Mouse (Mus musculus) forebrain, embryonic 13.5 days (tissue): Measurements from ENCODE around the gene Tssc4. TPM values are rescaled to one million over a fixed set of nuclear protein-coding genes. Genes with fewer than 3 reads are reported as not detected.
A peak's percentile ranks its signal among the peaks of the same experiment; 100 is the strongest.

Experiments used
- ATAC-seq: fragments of 200-750 bp; cut with Nextera tagmentation; 2 replicates; pipeline ENCODE4 v1.8.0; 2017
- H3K27ac ChIP-seq: fragments of 300-500 bp; sonication (generic); 2 replicates; pipeline ENCODE4 v1.5.1; 2015; ENCODE audit warnings: inconsistent platforms, mild to moderate bottlenecking, moderate library complexity
- H3K27me3 ChIP-seq: fragments of 300-500 bp; sonication (generic); 2 replicates; pipeline ENCODE4 v1.6.1; 2015; ENCODE audit warnings: mild to moderate bottlenecking, inconsistent platforms
- H3K36me3 ChIP-seq: fragments of 300-500 bp; sonication (generic); 2 replicates; pipeline ENCODE4 v1.6.1; 2015; ENCODE audit warnings: mild to moderate bottlenecking, inconsistent platforms; ENCODE audit not compliant: poor library complexity, severe bottlenecking
- H3K4me1 ChIP-seq: fragments of 300-500 bp; sonication (generic); 2 replicates; pipeline ENCODE4 v1.6.1; 2015; ENCODE audit warnings: inconsistent platforms
- H3K4me2 ChIP-seq: fragments of 300-500 bp; sonication (generic); 2 replicates; pipeline ENCODE4 v1.6.1; 2015; ENCODE audit warnings: inconsistent platforms, mild to moderate bottlenecking, moderate library complexity
- H3K4me3 ChIP-seq: fragments of 300-500 bp; sonication (generic); 2 replicates; pipeline ENCODE4 v1.5.1; 2015; ENCODE audit warnings: mild to moderate bottlenecking, inconsistent platforms
- H3K9ac ChIP-seq: fragments of 300-500 bp; sonication (generic); 2 replicates; pipeline ENCODE4 v1.6.1; 2015; ENCODE audit warnings: mild to moderate bottlenecking, inconsistent platforms
- H3K9me3 ChIP-seq: fragments of 300-500 bp; sonication (generic); replicated peaks from 2 replicates; pipeline ENCODE4 v1.6.1; 2016; ENCODE audit warnings: inconsistent platforms
- WGBS: fragments of 180-500 bp; shearing (Covaris S2); methylation state at CpG from one replicate; pipeline ENCODE4 v1.1.7; 2015; 5-methylcytosine and 5-hydroxymethylcytosine counted together
- polyA plus RNA-seq: library from polyadenylated mRNA; unstranded; fragments of >200 nt; fragmentation: Nextera tagmentation; extraction: Ambion mirVana; gene quantifications from 2 replicates; pipeline ENCODE4 v1.2.1, GENCODE M21; 2015

Gene Tssc4
- polyA plus RNA-seq, 1 experiment from 2014 or later: 108 TPM

GRCm38 (mm10) chr7:143072605-143073004, 3.6 kb downstream of the Tssc4 start:
- no peak overlapping the region for H3K4me3 ChIP-seq
- 84% methylated on average over 5 of the region's 5 CpGs for whole genome bisulfite sequencing
- ATAC-seq: no peak
- no peak overlapping the region for H3K9ac ChIP-seq
- peaks cover 28% of the 10 kb centered on the region for H3K4me1 ChIP-seq
- H3K9me3 ChIP-seq: no peaks in the 10 kb centered on the region
- no peak overlapping the region for H3K4me2 ChIP-seq
- no peak overlapping the region for H3K27ac ChIP-seq
- peaks cover 5% of the 10 kb centered on the region; the same call in 1 of the 2 replicates for H3K36me3 ChIP-seq
- no peaks in the 10 kb centered on the region for H3K27me3 ChIP-seq

- no peak overlapping the region for H3K4me2 ChIP-seq
- peaks cover 23% of the 10 kb centered on the region for H3K4me1 ChIP-seq
- H3K9me3 ChIP-seq: no peaks in the 10 kb centered on the region
- no peak overlapping the region for H3K9ac ChIP-seq
- no peaks in the 10 kb centered on the region for H3K27me3 ChIP-seq
- H3K27ac ChIP-seq: no peak overlapping the region
- H3K4me3 ChIP-seq: no peak overlapping the region
- WGBS: 78% methylated on average over 1 of the region's 1 CpGs
- no peaks in the 10 kb centered on the region for H3K36me3 ChIP-seq
- ATAC-seq: no peak
Measured at GRCm38 (mm10) chr7:143073086-143073485, 4.0 kb downstream of the Tssc4 start.

- no peak overlapping the region for H3K4me2 ChIP-seq
- no peak overlapping the region for H3K4me3 ChIP-seq
- H3K27ac ChIP-seq: no peak overlapping the region
- 78% methylated on average over 5 of the region's 5 CpGs for WGBS
- peaks cover 9% of the 10 kb centered on the region for H3K4me1 ChIP-seq
- H3K27me3 ChIP-seq: no peaks in the 10 kb centered on the region
- H3K9me3 ChIP-seq: no peaks in the 10 kb centered on the region
- no peaks in the 10 kb centered on the region for H3K36me3 ChIP-seq
- H3K9ac ChIP-seq: no peak overlapping the region
- no peak for ATAC-seq
Measured at GRCm38 (mm10) chr7:143075394-143075793, 6.3 kb downstream of the Tssc4 start.

GRCm38 (mm10) chr7:143077351-143077750, 8.3 kb downstream of the Tssc4 start:
- H3K4me3 ChIP-seq: no peak overlapping the region
- H3K27ac ChIP-seq: no peak overlapping the region
- no peak overlapping the region for H3K9ac ChIP-seq
- no peak overlapping the region for H3K4me2 ChIP-seq
- WGBS: 90% methylated on average over 2 of the region's 2 CpGs
- ATAC-seq: no peak
- no peaks in the 10 kb centered on the region for H3K4me1 ChIP-seq
- H3K36me3 ChIP-seq: no peaks in the 10 kb centered on the region
- H3K9me3 ChIP-seq: no peaks in the 10 kb centered on the region
- no peaks in the 10 kb centered on the region for H3K27me3 ChIP-seq

GRCm38 (mm10) chr7:143082024-143082423, 13.0 kb downstream of the Tssc4 start:
- Histone ChIP-seq H3K27ac (no peak overlapping the region), H3K9me3 (no peaks in the 10 kb centered on the region), H3K36me3 (no peaks in the 10 kb centered on the region), H3K4me2 (no peak overlapping the region), H3K4me3 (no peak overlapping the region), H3K27me3 (0 out of 2 replicates have a peak, but pooled peaks cover 4% of the 10 kb centered on the region), H3K4me1 (peaks cover 3% of the 10 kb centered on the region; the same call in 1 of the 2 replicates), H3K9ac (no peak overlapping the region)
- 78% methylated on average over 6 of the region's 6 CpGs for WGBS
- ATAC-seq: no peak

- Histone ChIP-seq H3K4me2 (no peak overlapping the region), H3K4me1 (peaks cover 6% of the 10 kb centered on the region; the same call in 1 of the 2 replicates), H3K4me3 (no peak overlapping the region), H3K9me3 (no peaks in the 10 kb centered on the region), H3K9ac (no peak overlapping the region), H3K27me3 (0 out of 2 replicates have a peak, but pooled peaks cover 4% of the 10 kb centered on the region), H3K36me3 (no peaks in the 10 kb centered on the region), H3K27ac (no peak overlapping the region)
- no peak for ATAC-seq
- WGBS: 84% methylated on average over 2 of the region's 2 CpGs
Measured at GRCm38 (mm10) chr7:143083708-143084107, 14.7 kb downstream of the Tssc4 start.

GRCm38 (mm10) chr7:143086366-143086765, 17.3 kb downstream of the Tssc4 start:
- H3K4me1 ChIP-seq: peaks cover 6% of the 10 kb centered on the region; the same call in 1 of the 2 replicates
- ATAC-seq: no peak
- H3K9me3 ChIP-seq: no peaks in the 10 kb centered on the region
- 52% methylated on average over 2 of the region's 2 CpGs for WGBS
- no peaks in the 10 kb centered on the region for H3K36me3 ChIP-seq
- H3K4me3 ChIP-seq: no peak overlapping the region
- H3K4me2 ChIP-seq: no peak overlapping the region
- H3K27me3 ChIP-seq: 0 out of 2 replicates have a peak, but pooled peaks cover 4% of the 10 kb centered on the region
- no peak overlapping the region for H3K9ac ChIP-seq
- H3K27ac ChIP-seq: no peak overlapping the region

- peak; percentile 41; the same call in 1 of the 2 replicates for ATAC-seq
- Histone ChIP-seq H3K4me1 (peaks cover 6% of the 10 kb centered on the region; the same call in 1 of the 2 replicates), H3K27ac (no peak overlapping the region), H3K36me3 (no peaks in the 10 kb centered on the region), H3K9me3 (no peaks in the 10 kb centered on the region), H3K4me2 (no peak overlapping the region), H3K27me3 (0 out of 2 replicates have a peak, but pooled peaks cover 4% of the 10 kb centered on the region), H3K4me3 (no peak overlapping the region), H3K9ac (no peak overlapping the region)
- 26% methylated on average over 4 of the region's 4 CpGs for WGBS
Measured at GRCm38 (mm10) chr7:143087070-143087579, 18.1 kb downstream of the Tssc4 start.

- Histone ChIP-seq H3K36me3 (no peaks in the 10 kb centered on the region), H3K27me3 (no peaks in the 10 kb centered on the region), H3K9ac (no peak overlapping the region), H3K4me1 (no peaks in the 10 kb centered on the region), H3K4me2 (no peak overlapping the region), H3K4me3 (no peak overlapping the region), H3K9me3 (no peaks in the 10 kb centered on the region), H3K27ac (no peak overlapping the region)
- ATAC-seq: no peak
- 78% methylated on average over 3 of the region's 3 CpGs for WGBS
Measured at GRCm38 (mm10) chr7:143093847-143094246, 24.8 kb downstream of the Tssc4 start.

GRCm38 (mm10) chr7:143094592-143095553, 25.8 kb downstream of the Tssc4 start, which contains the start of gene Trpm5:
Gene Trpm5, minus strand, starts transcription at chr7:143094642.
- H3K36me3 ChIP-seq: no peaks in the 10 kb centered on the region
- no peak within 1 kb of the TSS for H3K4me2 ChIP-seq
- no peaks in the 10 kb centered on the region for H3K27me3 ChIP-seq
- H3K9ac ChIP-seq: no peak within 1 kb of the TSS
- 56% methylated on average over 10 of the region's 10 CpGs for WGBS
- H3K27ac ChIP-seq: no peak within 1 kb of the TSS
- H3K4me1 ChIP-seq: no peaks in the 10 kb centered on the region
- no peak for ATAC-seq
- no peak within 1 kb of the TSS for H3K4me3 ChIP-seq
- H3K9me3 ChIP-seq: no peaks in the 10 kb centered on the region

GRCm38 (mm10) chr7:143095554-143095907, 26.5 kb downstream of the Tssc4 start:
- no peak for ATAC-seq
- no peak overlapping the region for H3K9ac ChIP-seq
- WGBS: 63% methylated on average over 1 of the region's 1 CpGs
- H3K4me3 ChIP-seq: no peak overlapping the region
- no peaks in the 10 kb centered on the region for H3K9me3 ChIP-seq
- H3K27ac ChIP-seq: no peak overlapping the region
- H3K27me3 ChIP-seq: no peaks in the 10 kb centered on the region
- H3K4me2 ChIP-seq: no peak overlapping the region
- no peaks in the 10 kb centered on the region for H3K4me1 ChIP-seq
- no peaks in the 10 kb centered on the region for H3K36me3 ChIP-seq

- ATAC-seq: no peak
- Histone ChIP-seq H3K27ac (no peak overlapping the region), H3K4me3 (no peak overlapping the region), H3K27me3 (peaks cover 25% of the 10 kb centered on the region), H3K9ac (no peak overlapping the region), H3K36me3 (no peaks in the 10 kb centered on the region), H3K4me2 (no peak overlapping the region), H3K9me3 (no peaks in the 10 kb centered on the region), H3K4me1 (no peaks in the 10 kb centered on the region)
- WGBS: 79% methylated on average over 4 of the region's 4 CpGs
Measured at GRCm38 (mm10) chr7:143100759-143101158, 31.7 kb downstream of the Tssc4 start.
